Mouse (Mus musculus): ENCODE measurements around the gene Mtrf1l.

- no peak for TF ChIP-seq CTCF (IDR thresholded peaks at IDR 0.05; ENCODE audit: borderline replicate concordance, extremely low read depth, insufficient read depth, insufficient read length)
- TF ChIP-seq POLR2A (IDR thresholded peaks at IDR 0.05; ENCODE audit: borderline replicate concordance, extremely low read depth, insufficient read depth, insufficient read length, poor library complexity, severe bottlenecking): no peak
Observed at GRCm38 (mm10) chr10:5807683-5808082, 16.0 kb downstream of the Mtrf1l start.

Measured in brain, embryonic 14.5 days (tissue).